Mouse (Mus musculus): ENCODE data around the gene Elp1. TPM values are rescaled to one million over a fixed set of nuclear protein-coding genes. Genes with fewer than 3 reads are reported as not detected.

Gene Elp1
- polyA plus RNA-seq (2014; fragmentation: Nextera tagmentation; extraction: Ambion mirVana): 64.8 and 68.1 TPM in 2 replicates

GRCm38 (mm10) chr4:56801907-56802668, at the start of gene Elp1, which contains the start of gene Fam206a:
Gene Elp1 (minus strand): TSS chr4:56802331.
Gene Fam206a (plus strand): TSS chr4:56802345.
- Histone ChIP-seq H3K27ac (ENCODE audit: low read depth) (peak within 1 kb of the TSS; percentile 70), H3K36me3 (ENCODE audit: control insufficient read depth, insufficient read depth, low read length) (peaks cover 55% of the 10 kb centered on the region), H3K4me1 (replicated peaks; ENCODE audit: control insufficient read depth, insufficient read depth, low read length) (peaks cover 15% of the 10 kb centered on the region), H3K4me3 (ENCODE audit: low read depth, low read length) (peak within 1 kb of the TSS; percentile 98), H3K9ac (ENCODE audit: low read length) (peak within 1 kb of the TSS; percentile 86), H3K27me3 (replicated peaks; ENCODE audit: control insufficient read depth, insufficient read depth, low read length) (no peaks in the 10 kb centered on the region), H3K4me2 (ENCODE audit: low read length) (peak within 1 kb of the TSS; percentile 82), H3K9me3 (ENCODE audit: control insufficient read depth, low read length) (no peaks in the 10 kb centered on the region)
- ATAC-seq (replicated peaks; ENCODE audit: low FRiP score, low TSS enrichment, low read depth) (peak; percentile 98), DNase-seq (ENCODE audit: low spot score) (peak; percentile 100)
- under 1% methylated on average over 72 of the region's 72 CpGs for WGBS

DNA sequence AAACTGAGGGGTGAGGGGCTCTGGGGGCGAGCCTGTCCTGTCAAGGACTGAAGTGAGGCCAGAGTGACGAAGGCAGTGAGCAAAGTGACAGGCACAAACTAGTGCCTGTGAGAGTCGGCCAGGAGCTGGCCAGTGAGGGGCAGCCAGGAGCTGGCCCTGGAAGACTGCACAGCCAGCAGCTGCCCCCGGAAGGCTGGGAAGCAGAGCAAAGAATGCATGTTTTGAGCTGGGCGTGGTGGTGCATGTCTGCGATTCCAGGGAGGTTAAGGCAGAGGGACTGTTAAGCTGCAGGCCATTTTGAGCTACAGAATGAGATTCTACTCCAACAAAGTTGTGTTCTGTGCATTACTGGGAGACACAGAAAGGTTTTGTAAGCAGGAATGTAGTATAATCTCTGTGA, 48.6 kb upstream of the Elp1 start:
- no peak for ATAC-seq (replicated peaks; ENCODE audit: low FRiP score, low TSS enrichment, low read depth)
- 0 out of 2 replicates have a peak overlapping the region, but pooled peaks have one; percentile 43 for H3K27ac ChIP-seq (ENCODE audit: low read depth)
- H3K9me3 ChIP-seq (ENCODE audit: control insufficient read depth, low read length): no peaks in the 10 kb centered on the region
- H3K4me2 ChIP-seq (ENCODE audit: low read length): no peak overlapping the region
- 17% methylated on average over 6 of the region's 6 CpGs for WGBS
- no peaks in the 10 kb centered on the region for H3K27me3 ChIP-seq (replicated peaks; ENCODE audit: control insufficient read depth, insufficient read depth, low read length)
- H3K4me3 ChIP-seq (ENCODE audit: low read depth, low read length): no peak overlapping the region
- 0 out of 2 replicates have a peak, but pooled peaks cover 5% of the 10 kb centered on the region for H3K4me1 ChIP-seq (replicated peaks; ENCODE audit: control insufficient read depth, insufficient read depth, low read length)
- H3K9ac ChIP-seq (ENCODE audit: low read length): no peak overlapping the region
- no peaks in the 10 kb centered on the region for H3K36me3 ChIP-seq (ENCODE audit: control insufficient read depth, insufficient read depth, low read length)
- peak; percentile 51 for DNase-seq (ENCODE audit: low spot score)

DNA sequence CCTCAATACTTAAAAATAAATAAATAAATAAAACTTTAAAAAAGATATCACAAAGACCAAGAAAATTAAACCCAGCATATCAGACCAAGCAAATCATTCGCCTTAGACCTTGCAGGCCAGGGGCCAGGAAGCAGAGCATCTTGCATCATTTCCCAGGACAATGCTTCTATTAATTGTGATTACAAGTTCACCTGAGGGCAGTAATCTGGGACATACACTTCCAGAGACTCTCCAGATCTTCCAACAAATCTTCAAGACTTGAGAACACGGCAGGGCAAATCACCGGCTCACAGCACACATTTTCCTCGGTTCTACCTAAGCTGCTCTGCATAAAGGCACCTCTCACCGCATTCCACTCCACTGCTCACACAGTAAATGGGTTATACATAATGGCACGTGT, 45.9 kb upstream of the Elp1 start:
- Histone ChIP-seq H3K36me3 (ENCODE audit: control insufficient read depth, insufficient read depth, low read length) (peaks cover 6% of the 10 kb centered on the region; the same call in 1 of the 2 replicates), H3K9me3 (ENCODE audit: control insufficient read depth, low read length) (peaks cover 4% of the 10 kb centered on the region; the same call in 1 of the 2 replicates), H3K4me1 (replicated peaks; ENCODE audit: control insufficient read depth, insufficient read depth, low read length) (0 out of 2 replicates have a peak, but pooled peaks cover 5% of the 10 kb centered on the region), H3K27me3 (replicated peaks; ENCODE audit: control insufficient read depth, insufficient read depth, low read length) (no peaks in the 10 kb centered on the region), H3K27ac (ENCODE audit: low read depth) (no peak overlapping the region), H3K9ac (ENCODE audit: low read length) (no peak overlapping the region), H3K4me3 (ENCODE audit: low read depth, low read length) (no peak overlapping the region), H3K4me2 (ENCODE audit: low read length) (no peak overlapping the region)
- ATAC-seq (replicated peaks; ENCODE audit: low FRiP score, low TSS enrichment, low read depth) (no peak), DNase-seq (ENCODE audit: low spot score) (no peak)
- WGBS: 90% methylated on average over 6 of the region's 6 CpGs

- H3K27me3 ChIP-seq (replicated peaks; ENCODE audit: control insufficient read depth, insufficient read depth, low read length): no peaks in the 10 kb centered on the region
- no peak overlapping the region for H3K9ac ChIP-seq (ENCODE audit: low read length)
- H3K4me3 ChIP-seq (ENCODE audit: low read depth, low read length): no peak overlapping the region
- WGBS: 86% methylated on average over 3 of the region's 3 CpGs
- 0 out of 2 replicates have a peak, but pooled peaks cover 5% of the 10 kb centered on the region for H3K4me1 ChIP-seq (replicated peaks; ENCODE audit: control insufficient read depth, insufficient read depth, low read length)
- H3K9me3 ChIP-seq (ENCODE audit: control insufficient read depth, low read length): peaks cover 4% of the 10 kb centered on the region; the same call in 1 of the 2 replicates
- no peak overlapping the region for H3K27ac ChIP-seq (ENCODE audit: low read depth)
- no peak overlapping the region for H3K4me2 ChIP-seq (ENCODE audit: low read length)
- peaks cover 6% of the 10 kb centered on the region; the same call in 1 of the 2 replicates for H3K36me3 ChIP-seq (ENCODE audit: control insufficient read depth, insufficient read depth, low read length)
- ATAC-seq (replicated peaks; ENCODE audit: low FRiP score, low TSS enrichment, low read depth): no peak
- DNase-seq (ENCODE audit: low spot score): no peak
These were observed 45.3 kb upstream of the Elp1 start for GRCm38 (mm10) chr4:56847400-56847799.

- DNase-seq (ENCODE audit: low spot score) (no peak), ATAC-seq (replicated peaks; ENCODE audit: low FRiP score, low TSS enrichment, low read depth) (peak; percentile 47; the same call in 1 of the 2 replicates)
- Histone ChIP-seq H3K27me3 (replicated peaks; ENCODE audit: control insufficient read depth, insufficient read depth, low read length) (no peaks in the 10 kb centered on the region), H3K4me3 (ENCODE audit: low read depth, low read length) (no peak overlapping the region), H3K4me1 (replicated peaks; ENCODE audit: control insufficient read depth, insufficient read depth, low read length) (0 out of 2 replicates have a peak, but pooled peaks cover 5% of the 10 kb centered on the region), H3K9me3 (ENCODE audit: control insufficient read depth, low read length) (peaks cover 4% of the 10 kb centered on the region; the same call in 1 of the 2 replicates), H3K27ac (ENCODE audit: low read depth) (no peak overlapping the region), H3K4me2 (ENCODE audit: low read length) (no peak overlapping the region), H3K9ac (ENCODE audit: low read length) (no peak overlapping the region), H3K36me3 (ENCODE audit: control insufficient read depth, insufficient read depth, low read length) (peaks cover 9% of the 10 kb centered on the region; the same call in 1 of the 2 replicates)
- WGBS: 62% methylated on average over 12 of the region's 12 CpGs
These were observed 43.9 kb upstream of the Elp1 start for GRCm38 (mm10) chr4:56845896-56846533.

- Histone ChIP-seq H3K4me2 (ENCODE audit: low read length) (no peak overlapping the region), H3K4me3 (ENCODE audit: low read depth, low read length) (no peak overlapping the region), H3K9ac (ENCODE audit: low read length) (no peak overlapping the region), H3K9me3 (ENCODE audit: control insufficient read depth, low read length) (peaks cover 4% of the 10 kb centered on the region; the same call in 1 of the 2 replicates), H3K27ac (ENCODE audit: low read depth) (no peak overlapping the region), H3K36me3 (ENCODE audit: control insufficient read depth, insufficient read depth, low read length) (peaks cover 9% of the 10 kb centered on the region; the same call in 1 of the 2 replicates), H3K4me1 (replicated peaks; ENCODE audit: control insufficient read depth, insufficient read depth, low read length) (no peaks in the 10 kb centered on the region), H3K27me3 (replicated peaks; ENCODE audit: control insufficient read depth, insufficient read depth, low read length) (no peaks in the 10 kb centered on the region)
- ATAC-seq (replicated peaks; ENCODE audit: low FRiP score, low TSS enrichment, low read depth): no peak
- DNase-seq (ENCODE audit: low spot score): no peak
- WGBS: 93% methylated on average over 4 of the region's 4 CpGs
These were observed 42.8 kb upstream of the Elp1 start for GRCm38 (mm10) chr4:56844911-56845310.

DNA sequence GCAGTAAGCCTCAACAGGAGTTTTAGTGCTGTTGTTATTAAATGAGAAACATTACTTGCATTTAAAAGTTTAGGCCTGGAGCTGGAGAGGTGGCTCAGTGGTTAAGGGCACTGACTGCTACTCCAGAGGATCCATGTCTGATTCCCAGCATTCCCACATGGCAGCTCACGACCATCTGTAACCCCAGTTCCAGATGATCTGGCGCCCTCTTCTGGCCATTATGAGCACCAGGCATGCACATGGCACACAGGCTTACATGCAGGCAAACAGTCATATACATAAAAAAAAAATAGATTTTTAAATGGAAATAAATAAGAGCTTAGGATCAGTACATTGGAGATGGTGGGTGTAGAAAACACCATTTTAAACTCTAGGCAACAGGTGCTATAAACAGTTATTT, 41.8 kb upstream of the Elp1 start:
- ATAC-seq (replicated peaks; ENCODE audit: low FRiP score, low TSS enrichment, low read depth): no peak
- H3K27me3 ChIP-seq (replicated peaks; ENCODE audit: control insufficient read depth, insufficient read depth, low read length): no peaks in the 10 kb centered on the region
- no peak overlapping the region for H3K4me3 ChIP-seq (ENCODE audit: low read depth, low read length)
- 88% methylated on average over 2 of the region's 2 CpGs for WGBS
- peaks cover 9% of the 10 kb centered on the region; the same call in 1 of the 2 replicates for H3K36me3 ChIP-seq (ENCODE audit: control insufficient read depth, insufficient read depth, low read length)
- no peak overlapping the region for H3K4me2 ChIP-seq (ENCODE audit: low read length)
- peaks cover 4% of the 10 kb centered on the region; the same call in 1 of the 2 replicates for H3K9me3 ChIP-seq (ENCODE audit: control insufficient read depth, low read length)
- H3K9ac ChIP-seq (ENCODE audit: low read length): no peak overlapping the region
- no peaks in the 10 kb centered on the region for H3K4me1 ChIP-seq (replicated peaks; ENCODE audit: control insufficient read depth, insufficient read depth, low read length)
- no peak for DNase-seq (ENCODE audit: low spot score)
- H3K27ac ChIP-seq (ENCODE audit: low read depth): no peak overlapping the region

DNA sequence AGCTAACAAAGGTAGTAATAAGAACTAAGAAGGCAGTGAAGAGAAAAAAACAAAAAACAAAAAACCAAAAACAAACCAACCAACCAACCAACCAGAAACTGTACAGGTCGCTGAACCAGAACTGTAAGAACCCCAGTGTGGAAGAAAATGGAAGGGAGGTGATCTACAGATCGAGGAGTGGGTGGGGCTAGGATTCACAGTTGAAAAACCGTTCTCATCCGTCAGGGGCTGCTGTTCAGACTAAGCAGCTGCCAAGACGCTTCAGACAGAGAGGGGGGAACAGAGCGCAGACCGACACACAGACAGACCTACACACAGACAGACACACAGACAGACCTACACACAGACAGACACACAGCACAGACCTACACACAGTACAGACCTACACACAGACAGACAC, 40.4 kb upstream of the Elp1 start:
- ATAC-seq (replicated peaks; ENCODE audit: low FRiP score, low TSS enrichment, low read depth) (no peak), DNase-seq (ENCODE audit: low spot score) (no peak)
- WGBS: 78% methylated on average over 7 of the region's 7 CpGs
- no peak overlapping the region for H3K27ac ChIP-seq (ENCODE audit: low read depth)
- no peak overlapping the region for H3K4me2 ChIP-seq (ENCODE audit: low read length)
- H3K4me3 ChIP-seq (ENCODE audit: low read depth, low read length): no peak overlapping the region
- peaks cover 4% of the 10 kb centered on the region; the same call in 1 of the 2 replicates for H3K9me3 ChIP-seq (ENCODE audit: control insufficient read depth, low read length)
- no peaks in the 10 kb centered on the region for H3K4me1 ChIP-seq (replicated peaks; ENCODE audit: control insufficient read depth, insufficient read depth, low read length)
- H3K9ac ChIP-seq (ENCODE audit: low read length): no peak overlapping the region
- peaks cover 11% of the 10 kb centered on the region for H3K36me3 ChIP-seq (ENCODE audit: control insufficient read depth, insufficient read depth, low read length)
- no peaks in the 10 kb centered on the region for H3K27me3 ChIP-seq (replicated peaks; ENCODE audit: control insufficient read depth, insufficient read depth, low read length)

Data from intestine, embryonic 14.5 days (tissue).